Mouse (Mus musculus): ENCODE results near the gene Chrna3. TPM values are rescaled to one million over a fixed set of nuclear protein-coding genes. Genes with fewer than 3 reads are reported as not detected.
A peak's percentile ranks its signal among the peaks of the same experiment; 100 is the strongest.

Gene Chrna3
- polyA plus RNA-seq, 1 experiment from 2014 or later: 12.3 TPM

DNA sequence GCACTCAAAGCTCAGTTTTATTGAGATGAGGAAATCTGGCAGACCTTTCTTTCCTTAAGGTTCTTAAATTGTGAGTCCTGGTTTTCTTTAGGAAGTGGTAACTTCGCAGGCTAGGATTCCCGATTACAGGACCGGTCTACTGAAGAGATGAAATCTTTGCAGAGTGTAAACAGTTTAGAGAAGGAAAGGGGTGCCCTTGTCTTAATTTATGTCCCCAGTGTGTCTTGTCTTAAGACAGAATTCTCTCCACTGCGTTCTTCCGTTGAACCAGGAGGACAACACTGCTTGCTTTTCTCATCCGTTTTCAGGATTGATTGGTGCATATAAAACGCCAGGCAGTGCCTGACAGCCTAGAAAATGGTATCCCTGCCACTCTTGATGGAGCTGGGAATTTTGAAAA is 44.0 kb downstream of the Chrna3 start:
- WGBS: 10% methylated on average over 7 of the region's 7 CpGs
- no peaks in the 10 kb centered on the region for H3K9me3 ChIP-seq
- H3K27ac ChIP-seq: no peak overlapping the region
- no peak overlapping the region for H3K9ac ChIP-seq
- peak overlapping the region; percentile 67 for H3K4me3 ChIP-seq (replicated peaks)
- H3K4me1 ChIP-seq (replicated peaks): peaks cover 7% of the 10 kb centered on the region; the same call in 1 of the 2 replicates
- peaks cover 35% of the 10 kb centered on the region for H3K27me3 ChIP-seq (replicated peaks)
- H3K36me3 ChIP-seq: no peaks in the 10 kb centered on the region
- H3K4me2 ChIP-seq (replicated peaks): peak overlapping the region; percentile 99
- ATAC-seq: no peak

DNA sequence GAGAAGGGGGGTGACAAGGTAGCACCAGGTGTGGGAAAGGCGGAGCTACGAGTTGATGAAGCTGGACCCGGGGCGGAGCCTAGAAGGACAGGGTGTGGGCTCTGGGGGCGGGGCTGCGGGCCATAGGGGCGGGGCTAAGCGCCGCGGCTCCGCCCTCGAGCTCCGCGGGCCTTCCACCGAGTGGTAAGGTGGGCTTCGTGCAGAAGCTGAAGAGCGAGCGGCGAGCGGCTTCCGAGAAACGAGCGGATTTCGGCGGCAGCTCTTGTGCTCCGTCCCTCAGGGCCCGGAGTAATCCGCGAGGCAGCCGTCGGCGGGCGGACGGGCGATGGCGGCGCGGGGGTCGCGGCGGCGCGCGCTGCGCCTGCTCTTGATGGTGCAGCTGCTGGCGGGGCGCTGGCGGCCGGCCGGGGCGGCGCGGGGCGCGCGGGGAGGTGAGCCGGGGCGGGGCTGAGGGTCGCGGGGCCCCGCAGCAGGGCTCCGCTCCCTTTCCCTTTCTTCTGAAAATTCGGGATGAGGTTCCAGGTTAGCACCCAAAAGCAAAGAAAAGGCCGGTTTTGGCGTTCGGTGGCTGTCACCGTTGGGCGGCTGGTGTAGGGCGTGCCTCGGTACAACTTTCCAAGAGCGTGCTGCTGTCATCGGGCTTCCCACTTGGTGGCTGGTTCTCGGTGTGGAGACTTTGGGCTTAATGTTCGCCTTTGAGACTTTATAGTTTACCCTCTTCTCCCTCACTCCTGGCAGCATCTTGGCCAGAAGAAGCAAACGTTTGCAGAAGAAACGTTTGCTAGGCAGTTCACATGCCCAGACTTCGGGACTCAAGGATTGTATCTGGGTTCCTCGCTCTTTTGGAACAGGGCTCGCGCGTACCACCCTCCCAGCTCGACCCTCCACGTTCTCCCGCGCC is 44.8 kb downstream of the Chrna3 start:
- WGBS: under 1% methylated on average over 79 of the region's 85 CpGs
- H3K4me1 ChIP-seq (replicated peaks): peaks cover 7% of the 10 kb centered on the region; the same call in 1 of the 2 replicates
- peak; percentile 94 for ATAC-seq

GRCm38 (mm10) chr9:54980674-54981073 is 45.7 kb downstream of the Chrna3 start, which contains the start of gene Chrna5:
TSS of gene Chrna5 (plus strand) at chr9:54980880.
- 70% methylated on average over 8 of the region's 8 CpGs for WGBS
- no peaks in the 10 kb centered on the region for H3K36me3 ChIP-seq

More for the DNA sequence above, 44.8 kb downstream of the Chrna3 start:
- Histone ChIP-seq H3K9me3 (no peaks in the 10 kb centered on the region), H3K9ac (peak overlapping the region; percentile 46), H3K4me2 (replicated peaks) (peak overlapping the region; percentile 99), H3K27me3 (replicated peaks) (peaks cover 35% of the 10 kb centered on the region), H3K36me3 (no peaks in the 10 kb centered on the region), H3K27ac (no peak overlapping the region), H3K4me3 (replicated peaks) (peak overlapping the region; percentile 67)

GRCm38 (mm10) chr9:54969972-54970637 is 56.3 kb downstream of the Chrna3 start:
- H3K9ac ChIP-seq: no peak overlapping the region
- no peaks in the 10 kb centered on the region for H3K36me3 ChIP-seq
- no peak overlapping the region for H3K4me2 ChIP-seq (replicated peaks)
- 67% methylated on average over 8 of the region's 8 CpGs for WGBS
- no peak overlapping the region for H3K4me3 ChIP-seq (replicated peaks)
- H3K27me3 ChIP-seq (replicated peaks): 0 out of 2 replicates have a peak, but pooled peaks cover 2% of the 10 kb centered on the region
- ATAC-seq: no peak
- H3K27ac ChIP-seq: no peak overlapping the region
- no peaks in the 10 kb centered on the region; the same call in 1 of the 2 replicates for H3K9me3 ChIP-seq
- H3K4me1 ChIP-seq (replicated peaks): no peaks in the 10 kb centered on the region

More at GRCm38 (mm10) chr9:54980674-54981073, 45.7 kb downstream of the Chrna3 start, which contains the start of gene Chrna5:
- peaks cover 7% of the 10 kb centered on the region; the same call in 1 of the 2 replicates for H3K4me1 ChIP-seq (replicated peaks)
- no peaks in the 10 kb centered on the region for H3K9me3 ChIP-seq
- peak within 1 kb of the TSS; percentile 46 for H3K9ac ChIP-seq
- H3K4me2 ChIP-seq (replicated peaks): peak within 1 kb of the TSS; percentile 99
- no peak for ATAC-seq
- peaks cover 35% of the 10 kb centered on the region for H3K27me3 ChIP-seq (replicated peaks)
- H3K27ac ChIP-seq: no peak within 1 kb of the TSS
- peak within 1 kb of the TSS; percentile 67 for H3K4me3 ChIP-seq (replicated peaks)

DNA sequence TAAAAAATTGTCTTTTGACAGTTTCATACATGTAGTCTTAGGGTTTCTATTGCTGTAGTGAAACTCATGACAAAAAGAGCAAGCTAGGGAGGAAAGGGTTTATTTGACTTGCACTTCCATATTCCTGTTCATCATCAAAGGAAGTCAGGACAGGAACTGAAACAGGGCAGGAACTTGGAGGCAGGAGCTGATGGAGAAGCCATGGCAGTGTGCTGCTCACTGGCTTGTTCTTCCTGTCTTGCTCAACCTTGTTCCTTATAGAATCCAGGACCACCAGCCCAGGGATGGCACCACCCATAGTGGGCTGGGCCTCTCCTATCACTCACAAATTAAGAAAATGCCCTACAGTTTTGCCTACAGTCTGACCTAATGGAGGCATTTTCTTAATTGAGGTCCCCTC is 62.7 kb downstream of the Chrna3 start:
- Histone ChIP-seq H3K36me3 (peaks cover 6% of the 10 kb centered on the region; the same call in 1 of the 2 replicates), H3K4me1 (replicated peaks) (no peaks in the 10 kb centered on the region), H3K27ac (no peak overlapping the region), H3K27me3 (replicated peaks) (no peaks in the 10 kb centered on the region), H3K9ac (no peak overlapping the region), H3K4me3 (replicated peaks) (no peak overlapping the region), H3K9me3 (no peaks in the 10 kb centered on the region; the same call in 1 of the 2 replicates), H3K4me2 (replicated peaks) (no peak overlapping the region)
- no peak for ATAC-seq

GRCm38 (mm10) chr9:54961059-54961458 is 65.3 kb downstream of the Chrna3 start:
- ATAC-seq: no peak
- H3K4me2 ChIP-seq (replicated peaks): no peak overlapping the region
- no peak overlapping the region for H3K4me3 ChIP-seq (replicated peaks)
- no peaks in the 10 kb centered on the region for H3K27me3 ChIP-seq (replicated peaks)
- H3K27ac ChIP-seq: no peak overlapping the region
- H3K4me1 ChIP-seq (replicated peaks): no peaks in the 10 kb centered on the region
- no peak overlapping the region for H3K9ac ChIP-seq
- H3K36me3 ChIP-seq: peaks cover 23% of the 10 kb centered on the region
- no peaks in the 10 kb centered on the region for H3K9me3 ChIP-seq
- WGBS: 92% methylated on average over 4 of the region's 4 CpGs

Other genes starting within 250 kb of the Chrna3 start
- 24.1 and 27.8 TPM in 2 replicates for gene Ireb2, start 162.8 kb downstream of the Chrna3 start, polyA plus RNA-seq (2015; fragmentation: Nextera tagmentation; extraction: Ambion mirVana)
- gene Hykk, start 109.3 kb downstream of the Chrna3 start, polyA plus RNA-seq (2015; fragmentation: Nextera tagmentation; extraction: Ambion mirVana): 2.4 and 2.6 TPM in 2 replicates
- gene Psma4, start 75.8 kb downstream of the Chrna3 start, polyA plus RNA-seq (2015; fragmentation: Nextera tagmentation; extraction: Ambion mirVana): 305 TPM in 2 replicates
- 0.68 and 1.0 TPM in 2 replicates for gene AY074887, start 75.6 kb downstream of the Chrna3 start, polyA plus RNA-seq (2015; fragmentation: Nextera tagmentation; extraction: Ambion mirVana)
- gene Chrna5, start 45.7 kb downstream of the Chrna3 start, polyA plus RNA-seq (2015; fragmentation: Nextera tagmentation; extraction: Ambion mirVana): 2.8 and 3.1 TPM in 2 replicates
- gene Chrnb4, start 22.2 kb upstream of the Chrna3 start, polyA plus RNA-seq (2015; fragmentation: Nextera tagmentation; extraction: Ambion mirVana): 4.8 and 5.5 TPM in 2 replicates
- 29.7 and 30.6 TPM in 2 replicates for gene Ube2q2, start 122.3 kb upstream of the Chrna3 start, polyA plus RNA-seq (2015; fragmentation: Nextera tagmentation; extraction: Ambion mirVana)
- 55.8 and 56.8 TPM in 2 replicates for gene Fbxo22, start 182.4 kb upstream of the Chrna3 start, polyA plus RNA-seq (2015; fragmentation: Nextera tagmentation; extraction: Ambion mirVana)

Measured in intestine, embryonic 15.5 days (tissue).